Mouse (Mus musculus): Measurements from ENCODE around the gene Insl6. TPM values are rescaled to one million over a fixed set of nuclear protein-coding genes. Genes with fewer than 3 reads are reported as not detected.

The Insl6 gene
- polyA plus RNA-seq (2017; shearing (Covaris generic)): 51.5 TPM

DNA sequence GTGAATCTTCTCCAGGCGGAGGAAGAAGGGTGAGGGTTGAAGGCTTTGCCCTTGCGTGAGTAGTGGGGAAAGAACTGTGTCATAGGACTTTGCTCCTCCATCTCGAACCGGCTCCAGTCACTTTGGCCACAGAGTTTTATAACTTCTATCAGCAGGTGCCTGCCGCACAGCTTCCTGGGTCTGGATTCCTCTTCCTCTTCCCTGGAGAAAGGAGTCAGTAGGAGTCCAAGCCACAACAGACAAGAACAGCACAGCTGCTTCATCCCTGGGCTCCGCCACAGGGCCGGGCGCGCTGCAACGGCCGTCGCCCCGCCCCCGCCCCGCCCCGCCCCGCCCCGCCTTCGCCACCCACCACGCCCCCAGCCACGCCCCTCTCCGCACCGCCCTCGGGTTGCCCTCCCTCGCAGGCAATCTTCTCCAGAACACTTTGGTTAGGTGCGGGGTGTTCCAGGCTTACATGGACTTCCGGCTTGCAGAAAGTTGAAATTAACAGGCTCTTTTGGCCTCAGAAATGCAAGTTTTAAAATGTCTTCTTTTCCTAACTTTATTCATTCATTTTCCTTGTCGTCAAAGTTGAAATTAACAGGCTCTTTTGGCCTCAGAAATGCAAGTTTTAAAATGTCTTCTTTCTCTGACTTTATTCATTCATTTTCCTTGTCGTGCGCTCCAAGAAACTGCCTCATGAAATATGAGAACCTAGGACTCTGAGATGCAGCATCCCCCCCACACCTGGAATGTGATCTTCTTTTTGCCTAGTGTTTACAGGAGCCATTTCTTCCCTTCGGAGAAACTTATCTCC is at the start of gene Insl6:
Gene Insl6, minus strand, starts transcription at position 304 of the 799 bp plus-strand sequence.

DNA sequence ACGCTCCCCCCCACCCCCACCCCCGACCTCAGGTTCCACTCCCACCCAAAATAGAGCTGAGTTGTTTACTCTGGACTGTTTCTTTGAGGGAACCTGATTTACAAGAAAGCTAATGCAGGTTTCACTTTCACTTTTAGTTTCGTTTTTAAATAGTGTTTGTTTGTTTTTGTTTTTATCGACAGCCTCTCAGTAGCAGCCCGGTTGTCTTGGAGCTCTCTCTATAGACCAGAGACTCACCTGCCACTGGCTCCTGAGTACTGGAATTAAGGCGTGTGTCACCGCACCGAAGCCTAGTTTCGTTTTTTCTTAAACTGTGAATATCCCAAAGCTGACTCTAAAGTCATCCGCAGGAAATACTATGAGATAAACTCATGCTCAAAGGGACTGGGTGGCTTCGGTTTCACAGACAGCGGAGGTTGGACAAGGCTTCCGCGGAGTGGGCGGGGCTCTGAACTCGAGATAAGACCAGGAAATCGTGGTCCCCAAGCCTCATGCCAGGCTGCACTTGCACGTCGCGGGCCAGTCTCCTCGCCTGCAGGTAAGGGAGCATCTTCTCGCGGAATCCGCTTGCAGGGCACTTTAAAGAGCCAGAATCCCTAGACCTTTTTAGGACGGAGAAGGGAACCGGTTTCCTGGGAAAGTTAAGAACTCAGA is 41.9 kb upstream of the Insl6 start, which contains the start of the genes Plgrkt and Cd274:
Gene Plgrkt, minus strand, starts transcription at position 422 of the 654 bp plus-strand sequence.
Gene Cd274, plus strand, starts transcription at position 487 of the 654 bp plus-strand sequence.

DNA sequence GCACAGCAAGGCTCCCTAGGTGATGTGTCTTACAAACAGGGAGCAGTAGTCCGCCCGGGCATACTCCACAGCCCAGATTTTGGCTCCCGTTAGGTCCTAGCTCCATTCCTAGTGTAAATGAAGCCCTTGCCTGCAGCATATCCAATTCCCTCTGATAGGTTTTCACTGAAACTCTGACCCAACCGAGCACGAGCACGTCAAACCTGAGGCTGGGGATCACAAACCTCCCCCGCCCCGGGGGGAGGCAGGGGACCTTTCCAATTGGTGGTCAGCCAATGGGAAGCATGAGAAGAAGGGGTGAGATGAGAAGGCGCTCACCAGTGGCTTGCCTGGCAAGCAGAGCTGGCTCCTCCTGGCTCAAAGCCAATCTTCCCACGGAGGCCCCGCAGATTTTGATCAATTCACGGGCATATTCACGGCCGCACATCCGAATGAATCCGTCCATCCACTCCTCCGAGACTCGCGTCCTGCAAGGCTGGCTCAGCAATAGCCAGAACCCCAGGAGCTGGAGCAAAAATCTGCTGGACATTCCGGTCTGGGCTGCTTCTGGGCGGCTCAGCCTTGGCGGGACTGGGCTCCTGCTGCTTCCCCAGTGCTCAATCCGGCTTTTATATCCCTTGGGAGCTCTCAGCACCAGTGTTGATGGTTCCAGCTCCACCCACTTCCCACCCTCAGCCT is 9.1 kb upstream of the Insl6 start, which contains the start of gene Rln1:
Gene Rln1, minus strand, starts transcription at position 603 of the 678 bp plus-strand sequence.

Other genes with a start within 250 kb of the Insl6 start
- gene Rcl1, start 224.0 kb downstream of the Insl6 start, polyA plus RNA-seq (2017; shearing (Covaris generic)): 79.9 TPM
- 187 TPM for gene Jak2, start 73.5 kb downstream of the Insl6 start, polyA plus RNA-seq (2017; shearing (Covaris generic))
- not detected for gene Rln1, start 9.3 kb upstream of the Insl6 start, polyA plus RNA-seq (2017; shearing (Covaris generic))
- gene Plgrkt, start 42.0 kb upstream of the Insl6 start, polyA plus RNA-seq (2017; shearing (Covaris generic)): 249 TPM
- gene Cd274, start 42.1 kb upstream of the Insl6 start, polyA plus RNA-seq (2017; shearing (Covaris generic)): 162 TPM
- gene Pdcd1lg2, start 85.6 kb upstream of the Insl6 start, polyA plus RNA-seq (2017; shearing (Covaris generic)): 25.2 TPM
- gene Ric1, start 196.9 kb upstream of the Insl6 start, polyA plus RNA-seq (2017; shearing (Covaris generic)): 49.1 TPM

Measured in effector memory CD4-positive, alpha-beta T cell, adult 7 months (primary cell).